Mouse (Mus musculus): ENCODE measurements around the gene Ros1. TPM values are rescaled to one million over a fixed set of nuclear protein-coding genes. Genes with fewer than 3 reads are reported as not detected.

Gene Ros1
- polyA plus RNA-seq, 2 experiments from 2014 or later, result not detected

- no peak for ATAC-seq
Observed at GRCm38 (mm10) chr10:52159704-52160103, 35.3 kb downstream of the Ros1 start.

DNA sequence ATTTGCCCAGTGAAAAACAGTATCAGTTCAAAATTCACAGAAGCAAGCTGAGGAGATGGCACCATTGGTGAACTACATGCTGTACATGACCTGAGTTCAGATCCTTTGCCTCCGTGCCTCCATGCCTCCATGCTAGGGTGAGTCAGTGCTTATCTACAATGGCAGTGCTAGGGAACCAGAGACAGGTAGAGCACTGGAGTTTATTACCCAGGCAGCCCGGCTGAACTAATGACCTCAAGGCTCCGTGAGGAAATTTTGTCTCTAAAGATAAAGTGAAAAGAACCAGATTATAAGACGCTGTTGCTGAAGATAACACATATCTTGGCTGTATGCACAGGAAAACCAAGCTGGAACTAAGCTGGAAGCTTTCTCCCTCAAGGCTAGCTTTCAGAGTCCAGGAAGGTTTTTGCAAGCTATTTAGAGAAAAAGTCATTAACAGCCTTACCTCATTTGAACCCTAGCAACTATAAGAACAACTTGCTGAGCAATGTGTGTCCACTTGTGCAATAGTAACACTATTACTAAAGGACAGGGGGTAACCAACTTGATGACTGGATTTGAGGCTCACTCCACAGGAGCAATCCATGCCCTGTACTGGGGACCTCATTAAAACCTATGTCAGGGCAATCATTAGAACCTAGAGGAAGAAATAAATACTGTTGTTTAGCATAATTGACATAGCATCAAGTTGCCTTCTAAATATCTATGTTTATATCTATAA lies 61.5 kb downstream of the Ros1 start:
- ATAC-seq, result no peak

DNA sequence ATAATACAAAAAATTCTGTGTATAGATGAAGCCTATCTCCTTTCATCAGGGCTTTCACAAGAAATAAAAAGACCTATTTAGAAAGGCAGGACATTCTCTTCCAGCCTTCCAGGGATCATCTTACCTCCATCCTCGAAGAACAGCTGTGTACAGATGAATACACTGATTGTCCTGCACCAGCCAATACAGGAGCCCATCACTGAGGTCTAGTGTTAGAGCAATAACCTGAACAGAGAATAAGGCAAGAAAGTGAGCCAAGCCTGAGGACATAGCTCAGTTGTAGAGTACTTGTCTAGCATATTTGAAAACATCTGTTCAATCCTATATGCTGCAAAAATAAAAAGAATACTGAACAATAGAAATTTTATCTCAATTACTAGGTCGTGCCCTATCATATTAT lies 64.3 kb downstream of the Ros1 start:
- no peak for ATAC-seq

DNA sequence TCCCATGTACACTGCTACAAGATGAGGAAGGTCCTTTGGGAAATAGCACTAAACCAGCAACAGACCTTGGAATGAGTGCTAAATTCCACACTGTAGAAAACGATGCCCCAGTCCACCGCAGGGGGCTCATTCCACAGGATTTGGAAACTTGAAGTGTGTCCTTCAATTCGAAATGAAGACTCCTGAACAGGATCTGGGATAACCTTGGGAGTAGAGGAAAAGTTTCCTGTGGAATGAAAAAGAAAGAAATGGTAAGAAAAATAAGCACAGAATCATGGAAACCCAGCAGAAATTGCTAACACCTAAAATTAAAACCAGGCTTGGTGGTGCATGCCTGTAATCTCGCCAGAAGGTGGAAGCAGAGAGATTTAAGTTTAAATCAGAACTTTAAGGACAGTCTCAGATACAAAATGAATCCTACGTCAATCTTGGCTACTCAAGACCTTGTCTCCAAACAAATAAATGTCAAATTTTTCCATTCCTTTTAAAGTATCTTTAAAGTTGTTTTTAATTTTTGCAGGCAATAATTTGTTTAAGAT lies 66.1 kb downstream of the Ros1 start:
- no peak for ATAC-seq

DNA sequence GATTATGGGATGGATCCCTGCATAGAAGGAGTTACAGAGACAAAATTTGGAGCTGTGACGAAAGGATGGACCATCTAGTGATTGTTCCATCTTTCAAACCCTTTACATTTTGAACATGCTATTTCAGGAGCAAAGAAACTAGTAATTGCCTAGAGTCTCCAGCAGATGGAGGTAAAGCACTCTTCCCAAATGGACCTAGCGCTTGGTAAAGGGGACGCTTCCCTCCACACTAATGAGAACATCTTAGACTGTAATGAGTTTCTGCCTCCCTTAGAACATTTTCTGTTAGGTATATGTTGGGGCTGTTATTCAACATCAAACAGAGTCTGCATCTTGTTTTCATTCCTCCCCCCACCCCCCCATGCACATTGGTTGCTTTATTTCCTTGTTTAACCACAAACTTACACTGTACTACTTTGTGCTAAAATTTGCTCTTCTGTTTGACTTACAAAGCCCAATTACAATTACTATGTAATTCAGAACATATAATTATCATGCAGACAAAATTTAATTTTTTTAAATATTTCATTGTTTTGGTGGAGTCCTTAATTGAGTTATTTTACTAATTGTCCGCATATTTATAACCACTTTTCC lies 88.8 kb downstream of the Ros1 start:
- ATAC-seq, result no peak

- ATAC-seq, result no peak
Observed at GRCm38 (mm10) chr10:52101273-52101672, 93.8 kb downstream of the Ros1 start.

DNA sequence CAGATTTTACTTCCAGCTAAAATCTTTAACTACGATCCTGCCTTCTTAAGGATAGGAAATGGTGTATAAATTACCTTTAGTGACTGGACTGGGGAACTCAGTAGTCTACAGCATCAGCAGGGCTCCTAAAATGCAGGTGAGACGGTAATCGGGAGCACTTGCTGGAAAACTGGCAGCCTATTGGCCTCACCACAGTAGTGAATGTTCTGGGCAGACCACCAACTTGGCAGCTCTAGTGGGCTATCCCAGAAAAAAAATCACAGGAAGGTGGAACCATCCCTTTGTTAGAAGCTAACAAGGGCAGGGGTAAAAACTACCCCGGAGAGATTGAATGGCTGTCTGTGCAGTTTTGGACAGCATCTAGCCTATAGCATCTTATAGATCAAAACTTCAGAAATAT lies 102.9 kb downstream of the Ros1 start:
- no peak for ATAC-seq

DNA sequence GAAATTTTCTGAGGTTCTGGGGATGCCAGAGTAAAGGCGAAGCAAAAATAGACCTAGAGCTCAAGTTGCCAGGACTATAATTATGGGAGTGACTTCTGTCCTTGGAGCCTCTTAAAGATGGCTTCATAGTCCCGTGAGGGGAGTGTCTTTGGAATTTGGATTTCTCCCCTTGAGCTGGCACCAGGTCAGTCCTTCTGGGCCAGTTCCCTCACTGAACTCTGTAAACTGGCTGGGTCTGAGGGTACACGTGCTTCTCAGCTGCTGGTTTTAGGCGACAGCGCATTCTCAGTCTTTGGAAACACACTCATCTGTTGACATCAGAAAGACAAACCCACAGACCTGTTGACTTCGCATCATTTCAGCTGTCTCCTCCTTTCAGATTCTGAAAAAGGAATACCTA lies 108.4 kb downstream of the Ros1 start:
- no peak for ATAC-seq

- ATAC-seq, result no peak
Observed at GRCm38 (mm10) chr10:52072482-52072881, 122.6 kb downstream of the Ros1 start.

DNA sequence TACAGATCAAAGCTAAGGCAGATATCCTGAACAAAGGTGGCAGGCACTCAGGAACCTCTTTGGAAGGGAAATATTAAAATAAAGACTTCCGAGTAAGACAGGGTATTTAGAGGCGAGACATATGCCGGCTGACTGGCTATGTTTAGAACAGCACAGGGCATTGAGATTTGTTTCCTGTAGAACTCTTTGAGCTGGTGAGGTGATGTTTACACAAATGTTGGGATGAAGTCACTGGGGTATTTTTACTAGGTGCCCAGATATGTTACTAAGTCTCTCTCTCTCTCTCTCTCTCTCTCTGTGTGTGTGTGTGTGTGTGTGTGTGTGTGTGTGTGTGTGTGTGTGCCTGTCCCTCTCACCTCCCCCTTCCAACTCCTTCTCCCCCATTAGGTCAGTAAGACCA lies 146.8 kb downstream of the Ros1 start:
- ATAC-seq, result no peak

GRCm38 (mm10) chr10:52043086-52043485 lies 152.0 kb downstream of the Ros1 start:
- no peak for ATAC-seq

- ATAC-seq, result no peak
Observed at GRCm38 (mm10) chr10:52039392-52039791, 155.7 kb downstream of the Ros1 start.

DNA sequence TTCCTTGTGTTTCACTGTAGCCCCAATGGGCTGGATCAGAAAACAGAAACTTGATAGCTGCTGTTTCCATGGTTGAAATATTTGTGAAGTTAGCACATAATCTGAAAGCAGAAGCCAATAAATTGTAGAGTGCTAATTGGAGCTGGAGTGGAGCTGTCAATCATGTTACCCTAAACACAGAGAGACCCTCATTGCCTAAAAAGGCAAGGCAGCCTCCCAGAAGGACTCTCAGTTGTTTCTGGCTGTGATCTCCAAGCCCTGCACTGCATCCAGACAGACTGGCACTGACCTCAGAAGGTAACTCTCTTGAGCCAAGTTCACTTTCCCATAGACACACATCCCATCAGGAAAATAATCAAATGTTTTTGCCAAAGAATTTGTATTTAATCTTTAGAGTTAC lies 161.3 kb downstream of the Ros1 start:
- ATAC-seq, result no peak

DNA sequence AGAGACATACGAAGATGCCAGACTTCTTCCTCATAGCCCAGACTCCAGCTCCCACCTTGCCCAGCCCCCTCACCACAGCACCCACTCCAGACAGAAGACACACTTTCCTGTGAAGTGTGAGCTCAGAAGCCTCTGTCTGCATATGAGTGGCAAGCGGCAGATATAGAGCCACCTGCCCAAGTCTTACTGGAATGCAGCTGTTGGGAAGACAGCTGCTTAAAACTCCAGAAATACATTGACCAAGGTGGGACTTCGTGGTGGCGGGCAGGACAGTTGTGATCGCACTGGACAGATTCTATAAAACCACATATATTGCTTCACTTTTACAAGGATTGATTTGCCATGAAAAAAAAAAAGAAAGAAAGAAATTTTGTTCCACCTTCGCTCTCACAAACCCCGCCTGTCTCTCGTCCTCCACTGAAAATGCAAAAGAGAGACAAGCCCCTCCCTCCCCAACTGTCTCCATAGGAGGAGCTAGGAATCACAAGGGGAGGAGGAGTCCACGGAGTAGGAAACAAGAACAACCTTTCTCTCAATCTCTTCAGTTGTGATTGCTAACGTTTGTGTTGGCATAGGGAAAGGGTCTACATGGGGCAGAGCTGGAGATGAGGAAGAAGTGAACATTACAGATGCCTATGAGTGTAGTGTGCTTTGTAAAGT lies 165.5 kb downstream of the Ros1 start:
- no peak for ATAC-seq

DNA sequence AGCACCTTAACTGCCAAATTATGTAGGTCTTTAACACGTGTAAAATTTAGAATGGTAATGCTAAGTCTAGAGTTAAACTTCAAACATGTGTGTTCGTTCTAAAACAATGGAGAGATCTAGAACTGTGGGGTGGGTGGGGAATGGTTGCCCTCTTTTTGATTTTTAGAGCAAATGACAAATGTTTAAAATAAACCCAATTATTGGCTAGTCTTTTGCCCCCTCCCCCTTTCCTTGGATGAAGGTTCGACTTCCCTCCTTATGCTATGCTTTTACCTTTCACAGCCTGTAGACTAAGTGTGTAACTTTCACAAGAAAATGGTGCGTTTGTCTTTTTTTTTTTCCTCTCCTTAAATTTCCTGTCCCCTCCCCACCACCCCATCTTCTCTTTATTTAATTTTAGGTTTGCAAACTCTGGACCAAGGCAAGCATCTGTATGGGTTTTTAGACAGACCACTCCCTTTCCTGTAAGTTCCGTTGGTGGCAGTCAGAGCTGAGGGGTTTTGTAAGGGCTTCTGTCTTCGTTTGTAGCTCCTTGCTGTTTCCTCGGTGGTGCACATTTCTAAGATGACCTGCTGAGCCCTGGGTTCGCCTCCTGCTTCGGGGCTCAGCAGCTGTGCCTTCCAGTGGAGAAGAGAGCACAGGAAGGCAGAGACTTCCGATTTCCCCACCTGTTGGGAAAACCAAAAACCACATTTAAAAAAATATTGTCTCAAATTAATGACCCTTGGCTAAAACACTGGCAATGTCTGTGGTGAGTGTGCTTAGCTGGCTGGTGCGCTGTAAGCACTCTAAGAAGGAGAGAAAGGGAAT lies 166.3 kb downstream of the Ros1 start:
- no peak for ATAC-seq

GRCm38 (mm10) chr10:52027161-52028035 lies 167.6 kb downstream of the Ros1 start:
- ATAC-seq, result no peak

DNA sequence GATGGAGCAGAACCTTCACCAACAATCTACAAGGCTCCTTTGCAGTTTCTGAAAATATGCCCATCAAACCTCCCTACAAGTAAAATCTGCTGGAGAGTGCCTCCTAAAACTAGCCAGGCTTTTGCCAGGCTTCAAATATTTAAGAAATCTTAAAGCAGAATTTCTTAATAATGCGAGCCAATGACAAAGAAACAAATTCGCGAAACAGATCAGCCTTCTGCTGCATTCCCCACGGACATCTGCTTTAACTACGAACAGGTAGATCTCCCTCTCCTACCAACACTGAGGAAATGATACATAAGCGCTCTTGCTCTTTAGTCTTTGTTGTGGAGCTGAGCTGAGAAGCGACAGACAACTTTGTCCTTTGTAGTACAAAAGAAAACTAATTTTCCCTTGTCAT lies 169.2 kb downstream of the Ros1 start:
- no peak for ATAC-seq

GRCm38 (mm10) chr10:52025291-52025690 lies 169.8 kb downstream of the Ros1 start:
- no peak for ATAC-seq

- no peak for ATAC-seq
Observed at GRCm38 (mm10) chr10:52024053-52024410, 171.0 kb downstream of the Ros1 start.

GRCm38 (mm10) chr10:52023213-52024052 lies 171.6 kb downstream of the Ros1 start:
- no peak for ATAC-seq
